Mouse (Mus musculus) liver, embryonic 15.5 days (tissue): ENCODE measurements around the gene Slc30a4. TPM values are rescaled to one million over a fixed set of nuclear protein-coding genes. Genes with fewer than 3 reads are reported as not detected.

Experiments used
- ATAC-seq: fragments of 200-750 bp; cut with Nextera tagmentation; 2 replicates; pipeline ENCODE4 v1.8.0; 2017; ENCODE audit warnings: moderate number of reproducible peaks, mild to moderate bottlenecking, moderate library complexity; ENCODE audit not compliant: insufficient read depth
- H3K27ac ChIP-seq: fragments of 300-500 bp; sonication (generic); replicated peaks from 2 replicates; pipeline ENCODE4 v1.5.1; 2015; ENCODE audit warnings: mild to moderate bottlenecking, inconsistent platforms
- H3K27me3 ChIP-seq: fragments of 300-500 bp; sonication (generic); 2 replicates; pipeline ENCODE4 v1.6.1; 2015; ENCODE audit warnings: mild to moderate bottlenecking, inconsistent platforms
- H3K36me3 ChIP-seq: fragments of 300-500 bp; sonication (generic); replicated peaks from 2 replicates; pipeline ENCODE4 v1.6.1; 2015; ENCODE audit warnings: moderate library complexity, mild to moderate bottlenecking, inconsistent platforms
- H3K4me1 ChIP-seq: fragments of 300-500 bp; sonication (generic); replicated peaks from 2 replicates; pipeline ENCODE4 v1.6.1; 2015; ENCODE audit warnings: inconsistent platforms
- H3K4me2 ChIP-seq: fragments of 300-500 bp; sonication (generic); 2 replicates; pipeline ENCODE4 v1.6.1; 2015; ENCODE audit warnings: moderate library complexity, mild to moderate bottlenecking, inconsistent platforms
- H3K4me3 ChIP-seq: fragments of 300-500 bp; sonication (generic); replicated peaks from 2 replicates; pipeline ENCODE4 v1.5.1; 2015; ENCODE audit warnings: mild to moderate bottlenecking, inconsistent platforms
- H3K9ac ChIP-seq: fragments of 300-500 bp; sonication (generic); 2 replicates; pipeline ENCODE4 v1.6.1; 2015; ENCODE audit warnings: moderate library complexity, mild to moderate bottlenecking, inconsistent platforms
- H3K9me3 ChIP-seq: fragments of 300-500 bp; sonication (generic); replicated peaks from 2 replicates; pipeline ENCODE4 v1.6.1; 2016; ENCODE audit warnings: inconsistent platforms
- WGBS: fragments of 180-500 bp; shearing (Covaris S2); methylation state at CpG from one replicate; pipeline ENCODE4 v1.1.7; 2015; ENCODE audit warnings: mixed read lengths; ENCODE audit not compliant: insufficient replicate concordance; 5-methylcytosine and 5-hydroxymethylcytosine counted together
- polyA plus RNA-seq: library from polyadenylated mRNA; unstranded; fragments of >200 nt; fragmentation: Nextera tagmentation; extraction: Ambion mirVana; gene quantifications from 2 replicates; pipeline ENCODE4 v1.2.1, GENCODE M21; 2015

Slc30a4 gene
- polyA plus RNA-seq, result 1.1 TPM in 2 replicates

- Histone ChIP-seq H3K27ac (no peak within 1 kb of the TSS), H3K36me3 (no peaks in the 10 kb centered on the region), H3K4me3 (peak within 1 kb of the TSS; percentile 58), H3K4me1 (no peaks in the 10 kb centered on the region; the same call in 1 of the 2 replicates), H3K9ac (peak within 1 kb of the TSS; percentile 42), H3K9me3 (no peaks in the 10 kb centered on the region), H3K4me2 (peak within 1 kb of the TSS; percentile 66), H3K27me3 (peaks cover 51% of the 10 kb centered on the region)
- peak; percentile 88 for ATAC-seq
- under 1% methylated on average over 98 of the region's 111 CpGs for WGBS
Observed at GRCm38 (mm10) chr2:122702181-122703036, at the start of gene Slc30a4. Gene Slc30a4 (minus strand): TSS chr2:122702663.

GRCm38 (mm10) chr2:122746461-122746860 lies 44.0 kb upstream of the Slc30a4 start:
- 67% methylated on average over 9 of the region's 9 CpGs for WGBS
- H3K9me3 ChIP-seq, result no peaks in the 10 kb centered on the region
- no peak overlapping the region for H3K4me2 ChIP-seq
- no peak overlapping the region for H3K9ac ChIP-seq
- no peak overlapping the region for H3K4me3 ChIP-seq
- ATAC-seq, result no peak
- no peaks in the 10 kb centered on the region for H3K4me1 ChIP-seq
- peaks cover 32% of the 10 kb centered on the region for H3K36me3 ChIP-seq
- H3K27me3 ChIP-seq, result no peaks in the 10 kb centered on the region
- H3K27ac ChIP-seq, result no peak overlapping the region

- 25% methylated on average over 7 of the region's 7 CpGs for WGBS
- Histone ChIP-seq H3K4me2 (peak overlapping the region; percentile 80), H3K4me3 (peak overlapping the region; percentile 92), H3K9ac (peak overlapping the region; percentile 89; the same call in 1 of the 2 replicates), H3K9me3 (no peaks in the 10 kb centered on the region), H3K27ac (no peak overlapping the region), H3K27me3 (peaks cover 20% of the 10 kb centered on the region), H3K36me3 (peaks cover 6% of the 10 kb centered on the region; the same call in 1 of the 2 replicates), H3K4me1 (peaks cover 12% of the 10 kb centered on the region; the same call in 1 of the 2 replicates)
- ATAC-seq, result no peak
Observed at GRCm38 (mm10) chr2:122739023-122739422, 36.6 kb upstream of the Slc30a4 start.

GRCm38 (mm10) chr2:122737894-122738830 lies 35.7 kb upstream of the Slc30a4 start, which contains the start of gene Bloc1s6:
Gene Bloc1s6 (plus strand): TSS chr2:122738503.
- Histone ChIP-seq H3K27ac (peak within 1 kb of the TSS; percentile 83), H3K4me2 (peak within 1 kb of the TSS; percentile 80), H3K4me3 (peak within 1 kb of the TSS; percentile 92), H3K9me3 (no peaks in the 10 kb centered on the region), H3K4me1 (peaks cover 12% of the 10 kb centered on the region; the same call in 1 of the 2 replicates), H3K9ac (peak within 1 kb of the TSS; percentile 89), H3K36me3 (0 out of 2 replicates have a peak, but pooled peaks cover 2% of the 10 kb centered on the region), H3K27me3 (peaks cover 21% of the 10 kb centered on the region)
- under 1% methylated on average over 51 of the region's 59 CpGs for WGBS
- ATAC-seq, result peak; percentile 91

- H3K4me2 ChIP-seq, result no peak overlapping the region
- H3K9me3 ChIP-seq, result no peaks in the 10 kb centered on the region
- H3K36me3 ChIP-seq, result no peaks in the 10 kb centered on the region
- no peaks in the 10 kb centered on the region for H3K4me1 ChIP-seq
- peaks cover 15% of the 10 kb centered on the region for H3K27me3 ChIP-seq
- no peak overlapping the region for H3K4me3 ChIP-seq
- H3K27ac ChIP-seq, result no peak overlapping the region
- no peak for ATAC-seq
- H3K9ac ChIP-seq, result no peak overlapping the region
- WGBS, result 58% methylated on average over 2 of the region's 2 CpGs
Observed at GRCm38 (mm10) chr2:122731456-122731855, 29.0 kb upstream of the Slc30a4 start.

- no peaks in the 10 kb centered on the region; the same call in 1 of the 2 replicates for H3K27me3 ChIP-seq
- 42% methylated on average over 10 of the region's 10 CpGs for WGBS
- H3K4me2 ChIP-seq, result no peak overlapping the region
- H3K36me3 ChIP-seq, result no peaks in the 10 kb centered on the region
- H3K27ac ChIP-seq, result no peak overlapping the region
- H3K9me3 ChIP-seq, result no peaks in the 10 kb centered on the region
- no peak overlapping the region for H3K9ac ChIP-seq
- no peaks in the 10 kb centered on the region for H3K4me1 ChIP-seq
- H3K4me3 ChIP-seq, result no peak overlapping the region
- no peak for ATAC-seq
Observed at GRCm38 (mm10) chr2:122725604-122726003, 23.1 kb upstream of the Slc30a4 start.

GRCm38 (mm10) chr2:122720564-122720963 lies 18.1 kb upstream of the Slc30a4 start:
- H3K27ac ChIP-seq, result no peak overlapping the region
- H3K4me1 ChIP-seq, result no peaks in the 10 kb centered on the region
- 33% methylated on average over 3 of the region's 3 CpGs for WGBS
- H3K27me3 ChIP-seq, result no peaks in the 10 kb centered on the region; the same call in 1 of the 2 replicates
- H3K9me3 ChIP-seq, result no peaks in the 10 kb centered on the region
- no peaks in the 10 kb centered on the region for H3K36me3 ChIP-seq
- H3K4me3 ChIP-seq, result no peak overlapping the region
- H3K9ac ChIP-seq, result no peak overlapping the region
- ATAC-seq, result no peak
- no peak overlapping the region for H3K4me2 ChIP-seq

- Histone ChIP-seq H3K4me3 (no peak overlapping the region), H3K9me3 (no peaks in the 10 kb centered on the region), H3K27me3 (no peaks in the 10 kb centered on the region), H3K4me1 (no peaks in the 10 kb centered on the region), H3K4me2 (no peak overlapping the region), H3K27ac (no peak overlapping the region), H3K9ac (no peak overlapping the region), H3K36me3 (no peaks in the 10 kb centered on the region)
- ATAC-seq, result no peak
- WGBS, result 38% methylated on average over 1 of the region's 1 CpGs
Observed at GRCm38 (mm10) chr2:122719232-122719631, 16.8 kb upstream of the Slc30a4 start.

GRCm38 (mm10) chr2:122716301-122716842 lies 13.9 kb upstream of the Slc30a4 start:
- 30% methylated on average over 3 of the region's 3 CpGs for WGBS
- no peaks in the 10 kb centered on the region for H3K27me3 ChIP-seq
- no peaks in the 10 kb centered on the region for H3K9me3 ChIP-seq
- H3K27ac ChIP-seq, result no peak overlapping the region
- H3K9ac ChIP-seq, result no peak overlapping the region
- H3K4me3 ChIP-seq, result no peak overlapping the region
- H3K4me1 ChIP-seq, result no peaks in the 10 kb centered on the region
- no peaks in the 10 kb centered on the region for H3K36me3 ChIP-seq
- ATAC-seq, result no peak
- H3K4me2 ChIP-seq, result no peak overlapping the region

GRCm38 (mm10) chr2:122715148-122715692 lies 12.8 kb upstream of the Slc30a4 start:
- Histone ChIP-seq H3K36me3 (no peaks in the 10 kb centered on the region), H3K9ac (no peak overlapping the region), H3K4me1 (no peaks in the 10 kb centered on the region), H3K27me3 (no peaks in the 10 kb centered on the region), H3K4me2 (no peak overlapping the region), H3K4me3 (no peak overlapping the region), H3K9me3 (no peaks in the 10 kb centered on the region), H3K27ac (no peak overlapping the region)
- WGBS, result 42% methylated on average over 5 of the region's 5 CpGs
- no peak for ATAC-seq
